Mouse (Mus musculus) brain, embryonic 14.5 days (tissue): ENCODE data around the gene Fam110c.

Source experiments
- CTCF ChIP-seq: fragments of 200-500 bp; IDR thresholded peaks from 2 replicates; pipeline ENCODE4 v1.5.1; 2012; ENCODE audit warnings: inconsistent platforms, mild to moderate bottlenecking, moderate library complexity, borderline replicate concordance; ENCODE audit not compliant: insufficient read depth, insufficient read length; ENCODE audit errors: extremely low read depth
- POLR2A ChIP-seq: fragments of 200-500 bp; IDR thresholded peaks from 2 replicates; pipeline ENCODE4 v1.6.1; 2012; ENCODE audit warnings: mild to moderate bottlenecking, inconsistent platforms, borderline replicate concordance; ENCODE audit not compliant: poor library complexity, insufficient read depth, insufficient read length, severe bottlenecking; ENCODE audit errors: extremely low read depth

GRCm38 (mm10) chr12:31097185-31097584, 23.5 kb downstream of the Fam110c start:
- TF ChIP-seq CTCF (no peak), POLR2A (no peak)
